Mouse (Mus musculus): ENCODE measurements at regions not wholly inside any gene's neighbourhood (a gene's known extent, or its start where the extent isn't known, plus 50 kb on each side); places are given as distances from the start of the nearest gene placed in this dataset.

- DNase-seq (ENCODE audit: low spot score), result no peak
Observed at GRCm38 (mm10) chr2:131801212-131801611, 58.3 kb downstream of the Erv3 start.

- DNase-seq (ENCODE audit: low spot score), result no peak
Observed at GRCm38 (mm10) chr2:131800126-131800894, 59.2 kb downstream of the Erv3 start.

GRCm38 (mm10) chr2:131799486-131799885, 60.1 kb downstream of the Erv3 start:
- no peak for DNase-seq (ENCODE audit: low spot score)

GRCm38 (mm10) chr2:131797001-131797693, 62.4 kb downstream of the Erv3 start:
- no peak for DNase-seq (ENCODE audit: low spot score)

- DNase-seq (ENCODE audit: low spot score), result no peak
Observed at GRCm38 (mm10) chr2:131775381-131775780, 84.2 kb downstream of the Erv3 start.

- DNase-seq (ENCODE audit: low spot score), result no peak
Observed at GRCm38 (mm10) chr2:131773691-131774090, 85.9 kb downstream of the Erv3 start.

GRCm38 (mm10) chr2:131772163-131772562, 87.4 kb downstream of the Erv3 start:
- DNase-seq (ENCODE audit: low spot score), result no peak

- peak; percentile 10 for DNase-seq (ENCODE audit: low spot score)
Observed at GRCm38 (mm10) chr2:131770852-131771251, 88.7 kb downstream of the Erv3 start.

- no peak for DNase-seq (ENCODE audit: low spot score)
Observed at GRCm38 (mm10) chr2:131769656-131770210, 89.8 kb downstream of the Erv3 start.

- no peak for DNase-seq (ENCODE audit: low spot score)
Observed at GRCm38 (mm10) chr2:131766500-131766899, 93.0 kb downstream of the Erv3 start.

- no peak for DNase-seq (ENCODE audit: low spot score)
Observed at GRCm38 (mm10) chr2:131761507-131761906, 98.0 kb downstream of the Erv3 start.

GRCm38 (mm10) chr2:131757183-131757903, 102.2 kb downstream of the Erv3 start:
- no peak for DNase-seq (ENCODE audit: low spot score)

- no peak for DNase-seq (ENCODE audit: low spot score)
Observed at GRCm38 (mm10) chr2:131755107-131755506, 104.4 kb downstream of the Erv3 start.

- no peak for DNase-seq (ENCODE audit: low spot score)
Observed at GRCm38 (mm10) chr2:131753436-131753835, 106.1 kb downstream of the Erv3 start.

- DNase-seq (ENCODE audit: low spot score), result no peak
Observed at GRCm38 (mm10) chr2:131750679-131751078, 108.9 kb downstream of the Erv3 start.

GRCm38 (mm10) chr2:131750206-131750605, 109.3 kb downstream of the Erv3 start:
- no peak for DNase-seq (ENCODE audit: low spot score)

GRCm38 (mm10) chr2:131749746-131750145, 109.8 kb downstream of the Erv3 start:
- no peak for DNase-seq (ENCODE audit: low spot score)

GRCm38 (mm10) chr2:131748791-131749190, 110.8 kb downstream of the Erv3 start:
- DNase-seq (ENCODE audit: low spot score), result no peak

GRCm38 (mm10) chr2:131747707-131748106, 111.8 kb downstream of the Erv3 start:
- DNase-seq (ENCODE audit: low spot score), result no peak

GRCm38 (mm10) chr2:131745381-131745895, 114.1 kb downstream of the Erv3 start:
- DNase-seq (ENCODE audit: low spot score), result no peak

- no peak for DNase-seq (ENCODE audit: low spot score)
Observed at GRCm38 (mm10) chr2:131744957-131745356, 114.6 kb downstream of the Erv3 start.

- DNase-seq (ENCODE audit: low spot score), result no peak
Observed at GRCm38 (mm10) chr2:131740456-131740855, 119.1 kb downstream of the Erv3 start.

All from ovary, postnatal 36 days (tissue).